Mouse (Mus musculus) hindbrain, embryonic 16.5 days (tissue): ENCODE measurements around the gene Celf6. TPM values are rescaled to one million over a fixed set of nuclear protein-coding genes. Genes with fewer than 3 reads are reported as not detected.

ENCODE experiments used
- ATAC-seq: fragments of 200-750 bp; cut with Nextera tagmentation; 2 replicates; pipeline ENCODE4 v1.8.0; 2017; ENCODE audit warnings: moderate TSS enrichment, moderate library complexity
- H3K27ac ChIP-seq: fragments of 300-500 bp; sonication (generic); 2 replicates; pipeline ENCODE4 v1.5.1; 2014; ENCODE audit warnings: low read depth, mild to moderate bottlenecking, control low read depth, low read length, moderate library complexity
- H3K27me3 ChIP-seq: fragments of 300-500 bp; sonication (generic); replicated peaks from 2 replicates; pipeline ENCODE4 v1.6.1; 2014; ENCODE audit warnings: low read length; ENCODE audit not compliant: control insufficient read depth, insufficient read depth
- H3K36me3 ChIP-seq: fragments of 300-500 bp; sonication (generic); 2 replicates; pipeline ENCODE4 v1.6.1; 2014; ENCODE audit warnings: mild to moderate bottlenecking, low read length, moderate library complexity, mixed read lengths; ENCODE audit not compliant: control insufficient read depth, insufficient read depth
- H3K4me1 ChIP-seq: fragments of 300-500 bp; sonication (generic); 2 replicates; pipeline ENCODE4 v1.6.1; 2014; ENCODE audit warnings: low read depth, low read length; ENCODE audit not compliant: control insufficient read depth, insufficient read depth
- H3K4me2 ChIP-seq: fragments of 300-500 bp; sonication (generic); 2 replicates; pipeline ENCODE4 v1.6.1; 2014; ENCODE audit warnings: mild to moderate bottlenecking, low read length, control low read depth, moderate library complexity
- H3K4me3 ChIP-seq: fragments of 300-500 bp; sonication (generic); 2 replicates; pipeline ENCODE4 v1.5.1; 2014; ENCODE audit warnings: mild to moderate bottlenecking, low read length, control low read depth, moderate library complexity
- H3K9ac ChIP-seq: fragments of 300-500 bp; sonication (generic); 2 replicates; pipeline ENCODE4 v1.6.1; 2014; ENCODE audit warnings: low read depth, mild to moderate bottlenecking, control low read depth, low read length, moderate library complexity
- H3K9me3 ChIP-seq: fragments of 300-500 bp; sonication (generic); 2 replicates; pipeline ENCODE4 v1.6.1; 2014; ENCODE audit warnings: mild to moderate bottlenecking, low read length, moderate library complexity; ENCODE audit not compliant: control insufficient read depth
- WGBS: fragments of 180-500 bp; shearing (Covaris S2); extraction: QIAGEN DNeasy Blood & Tissue Kit; methylation state at CpG from one replicate; pipeline ENCODE4 v1.1.7; 2014; 5-methylcytosine and 5-hydroxymethylcytosine counted together
- polyA plus RNA-seq: library from polyadenylated mRNA; unstranded; fragments of >200 nt; fragmentation: Nextera tagmentation; extraction: Ambion mirVana; gene quantifications from 2 replicates; pipeline ENCODE4 v1.2.1, GENCODE M21; 2015

Gene Celf6
- polyA plus RNA-seq, 1 experiment from 2014 or later: 52.6 TPM

DNA sequence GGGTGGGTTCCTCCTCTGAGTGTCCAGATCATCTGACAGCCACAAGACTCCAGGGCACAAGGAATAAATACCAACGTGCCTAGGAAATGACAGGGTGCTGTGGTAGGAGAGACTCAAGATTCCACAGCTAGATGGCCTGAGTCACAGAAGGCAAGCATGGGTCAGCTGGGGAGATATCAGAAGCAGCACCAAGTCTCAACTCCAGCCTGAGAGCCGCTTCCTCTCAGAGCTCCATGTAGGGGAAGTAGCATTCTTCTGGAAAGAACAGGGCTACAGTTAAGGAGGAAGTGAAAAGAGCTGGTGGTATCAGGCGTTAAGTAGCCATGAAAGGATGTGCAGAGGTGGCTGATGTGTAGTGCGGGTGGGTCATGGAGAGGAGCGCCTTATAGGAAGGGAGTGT, 33.0 kb upstream of the Celf6 start:
- peaks cover 10% of the 10 kb centered on the region for H3K4me1 ChIP-seq
- H3K9ac ChIP-seq: no peak overlapping the region
- no peak overlapping the region for H3K27ac ChIP-seq
- H3K4me3 ChIP-seq: no peak overlapping the region
- H3K9me3 ChIP-seq: no peaks in the 10 kb centered on the region
- ATAC-seq: no peak
- H3K36me3 ChIP-seq: no peaks in the 10 kb centered on the region
- H3K27me3 ChIP-seq: no peaks in the 10 kb centered on the region
- H3K4me2 ChIP-seq: no peak overlapping the region
- WGBS: 91% methylated on average over 5 of the region's 5 CpGs

DNA sequence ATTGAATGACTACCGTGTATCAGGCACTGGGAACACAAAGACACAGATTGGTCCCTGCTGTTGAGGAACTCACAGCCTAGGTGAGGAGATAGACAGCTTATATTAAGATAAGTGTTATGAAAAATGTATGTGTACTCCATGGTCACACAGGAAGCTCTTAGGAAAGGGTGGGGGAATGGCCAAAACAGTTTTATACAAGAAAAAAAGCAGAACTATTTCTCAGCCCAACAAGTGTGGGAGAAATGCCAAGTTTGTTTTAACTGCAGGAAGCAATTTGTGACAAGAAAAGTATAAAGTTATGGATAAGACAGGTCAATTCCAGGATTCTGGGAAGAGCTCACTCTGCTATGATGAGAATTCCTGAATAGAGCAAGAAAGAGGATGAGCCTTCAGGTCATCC, 29.8 kb upstream of the Celf6 start:
- H3K27ac ChIP-seq: no peak overlapping the region
- no peak overlapping the region for H3K4me3 ChIP-seq
- H3K4me2 ChIP-seq: no peak overlapping the region
- 88% methylated on average over 1 of the region's 1 CpGs for WGBS
- no peaks in the 10 kb centered on the region for H3K9me3 ChIP-seq
- no peaks in the 10 kb centered on the region for H3K4me1 ChIP-seq
- ATAC-seq: no peak
- no peak overlapping the region for H3K9ac ChIP-seq
- no peaks in the 10 kb centered on the region for H3K36me3 ChIP-seq
- H3K27me3 ChIP-seq: no peaks in the 10 kb centered on the region

DNA sequence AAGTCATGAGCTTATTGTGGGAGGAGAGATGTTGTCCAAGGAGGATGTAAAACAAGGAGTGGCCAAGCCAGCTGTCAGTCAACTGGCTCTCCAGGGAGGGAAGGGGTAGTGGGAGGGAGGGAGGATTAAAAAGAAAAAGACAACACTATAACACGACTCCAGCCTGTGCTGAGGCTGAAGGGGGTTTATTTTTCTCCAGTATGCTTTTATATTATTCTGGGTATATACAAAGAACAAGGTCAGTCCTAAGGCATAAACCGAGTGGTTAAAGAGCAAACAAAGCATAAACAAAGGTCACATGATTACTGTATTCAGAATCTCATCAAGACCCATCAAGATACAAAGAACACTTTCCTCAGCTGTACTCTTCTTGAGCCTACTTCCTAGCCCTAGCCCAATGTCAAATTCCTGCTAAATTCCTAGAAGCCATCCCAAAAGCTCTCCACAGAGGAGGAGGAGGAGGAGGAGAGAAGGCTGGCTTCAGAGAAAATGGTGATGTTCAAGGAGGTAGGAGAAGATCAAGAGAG, 28.7 kb upstream of the Celf6 start:
- H3K9me3 ChIP-seq: no peaks in the 10 kb centered on the region
- no peak overlapping the region for H3K9ac ChIP-seq
- no peak overlapping the region for H3K4me3 ChIP-seq
- H3K27ac ChIP-seq: no peak overlapping the region
- no peaks in the 10 kb centered on the region for H3K36me3 ChIP-seq
- no peaks in the 10 kb centered on the region for H3K27me3 ChIP-seq
- WGBS: 68% methylated on average over 2 of the region's 2 CpGs
- H3K4me2 ChIP-seq: no peak overlapping the region
- no peak for ATAC-seq
- no peaks in the 10 kb centered on the region for H3K4me1 ChIP-seq

DNA sequence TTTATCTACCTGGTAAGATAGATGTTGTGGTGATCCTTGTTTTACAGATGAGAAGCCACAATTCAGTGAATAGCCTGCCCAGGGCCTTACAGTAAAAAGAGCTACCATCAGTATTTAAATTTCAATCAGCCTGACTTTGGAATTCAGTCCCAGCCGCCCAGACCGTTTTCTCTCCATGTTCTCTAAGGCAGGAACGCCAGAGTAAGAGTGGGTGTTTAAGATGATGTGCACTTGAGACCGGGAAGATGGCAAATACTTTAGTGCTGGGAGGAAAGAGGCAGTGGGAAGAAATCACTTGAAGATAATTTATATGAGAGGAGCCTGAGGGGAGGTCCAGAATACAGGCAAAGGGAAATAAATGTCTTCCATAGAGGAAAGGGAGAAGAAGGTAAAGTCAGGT, 27.6 kb upstream of the Celf6 start:
- no peaks in the 10 kb centered on the region for H3K9me3 ChIP-seq
- no peak overlapping the region for H3K4me3 ChIP-seq
- ATAC-seq: no peak
- H3K27ac ChIP-seq: no peak overlapping the region
- H3K4me1 ChIP-seq: no peaks in the 10 kb centered on the region
- no peaks in the 10 kb centered on the region for H3K36me3 ChIP-seq
- WGBS: 81% methylated on average over 4 of the region's 4 CpGs
- no peak overlapping the region for H3K9ac ChIP-seq
- no peak overlapping the region for H3K4me2 ChIP-seq
- no peaks in the 10 kb centered on the region for H3K27me3 ChIP-seq

DNA sequence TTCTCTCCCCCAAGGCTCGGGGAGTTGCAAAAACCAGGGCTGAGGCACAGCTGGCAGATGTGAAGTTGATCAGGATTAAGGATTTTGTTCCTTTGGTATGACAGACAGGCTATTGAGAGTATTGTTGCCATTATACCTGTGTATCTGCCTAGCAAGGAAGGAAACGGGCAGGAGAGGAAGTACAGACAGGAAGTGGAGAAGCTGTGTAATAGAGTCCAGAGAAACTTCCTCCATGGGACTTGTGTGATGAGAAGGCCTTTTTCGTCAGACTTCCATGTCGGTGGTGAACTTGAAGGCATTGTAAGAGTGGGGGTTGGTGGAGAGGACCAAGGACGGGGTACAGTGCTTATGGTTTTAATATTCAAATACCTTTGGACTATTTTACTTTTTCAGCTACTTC, 26.7 kb upstream of the Celf6 start:
- Histone ChIP-seq H3K27ac (no peak overlapping the region), H3K9me3 (no peaks in the 10 kb centered on the region), H3K4me2 (no peak overlapping the region), H3K27me3 (no peaks in the 10 kb centered on the region), H3K36me3 (no peaks in the 10 kb centered on the region), H3K9ac (no peak overlapping the region), H3K4me1 (no peaks in the 10 kb centered on the region), H3K4me3 (no peak overlapping the region)
- WGBS: 87% methylated on average over 5 of the region's 5 CpGs
- no peak for ATAC-seq

DNA sequence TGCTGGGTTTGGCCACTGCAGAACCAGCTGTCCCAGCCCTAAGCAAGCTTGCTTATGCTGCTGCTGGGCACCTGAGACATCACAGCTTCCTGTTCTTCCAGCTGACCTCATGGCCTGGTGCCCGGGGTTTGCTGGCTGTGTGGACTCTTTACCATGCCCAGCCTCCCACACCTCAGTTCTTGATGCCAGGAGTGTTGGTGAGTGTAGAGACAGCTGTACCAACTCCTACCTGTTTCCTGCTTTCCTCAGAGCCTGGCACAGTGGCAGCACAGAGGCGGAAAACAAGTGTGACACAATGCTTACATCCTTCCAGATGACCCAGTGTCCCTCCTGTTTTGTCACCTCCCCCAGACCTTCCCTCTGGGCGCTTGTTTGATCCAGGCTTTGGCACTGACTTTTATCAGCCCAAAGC, 26.1 kb upstream of the Celf6 start:
- no peak for ATAC-seq
- WGBS: 82% methylated on average over 2 of the region's 3 CpGs
- Histone ChIP-seq H3K27ac (no peak overlapping the region), H3K4me2 (no peak overlapping the region), H3K9me3 (no peaks in the 10 kb centered on the region), H3K4me1 (no peaks in the 10 kb centered on the region), H3K4me3 (no peak overlapping the region), H3K27me3 (no peaks in the 10 kb centered on the region), H3K9ac (no peak overlapping the region), H3K36me3 (no peaks in the 10 kb centered on the region)

DNA sequence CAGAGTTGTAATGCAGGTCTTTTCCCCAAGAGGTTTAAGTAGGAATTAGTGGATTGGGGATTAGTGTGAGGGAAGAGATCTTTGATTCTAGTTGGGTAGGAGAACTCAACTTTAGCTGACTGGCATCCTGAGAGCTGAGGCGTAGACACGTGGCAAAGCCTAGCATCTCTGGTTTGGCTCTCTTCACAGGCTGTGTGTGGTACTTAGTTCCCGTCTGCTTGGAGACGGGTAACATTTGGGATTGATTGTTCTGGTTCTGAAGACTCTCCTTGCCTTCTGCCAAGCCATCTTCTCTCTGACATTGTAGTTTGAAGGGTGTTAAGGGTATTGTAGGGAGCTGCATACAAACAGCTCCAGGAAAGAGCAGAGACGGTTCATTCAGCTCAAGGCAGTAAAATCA, 25.1 kb upstream of the Celf6 start:
- H3K27ac ChIP-seq: no peak overlapping the region
- no peak overlapping the region for H3K4me2 ChIP-seq
- H3K4me1 ChIP-seq: no peaks in the 10 kb centered on the region
- H3K9ac ChIP-seq: no peak overlapping the region
- no peak overlapping the region for H3K4me3 ChIP-seq
- no peaks in the 10 kb centered on the region for H3K27me3 ChIP-seq
- no peaks in the 10 kb centered on the region for H3K9me3 ChIP-seq
- WGBS: 87% methylated on average over 5 of the region's 5 CpGs
- no peaks in the 10 kb centered on the region; the same call in 1 of the 2 replicates for H3K36me3 ChIP-seq
- no peak for ATAC-seq

DNA sequence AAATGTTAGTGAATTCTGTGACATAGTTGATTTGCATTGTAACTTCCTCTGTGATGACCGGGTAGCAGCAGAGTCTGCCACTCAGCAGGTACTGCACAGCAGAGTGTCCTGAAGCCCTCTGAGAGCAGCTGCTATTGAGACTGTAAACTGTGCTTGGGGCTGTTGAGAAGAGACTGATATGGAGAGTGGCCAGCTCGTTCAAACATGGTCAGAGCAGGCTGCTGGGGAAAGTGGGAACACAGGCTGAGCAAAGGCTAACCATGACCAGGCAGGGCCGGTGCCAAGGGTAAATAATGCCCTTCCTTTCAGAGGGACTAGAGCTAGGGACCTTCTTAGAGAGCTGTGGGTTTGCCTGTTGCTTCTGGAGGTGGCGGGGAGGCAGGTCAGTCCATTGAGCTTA, 24.0 kb upstream of the Celf6 start:
- no peak for ATAC-seq
- Histone ChIP-seq H3K9me3 (no peaks in the 10 kb centered on the region), H3K27me3 (no peaks in the 10 kb centered on the region), H3K27ac (no peak overlapping the region), H3K4me2 (no peak overlapping the region), H3K36me3 (peaks cover 2% of the 10 kb centered on the region; the same call in 1 of the 2 replicates), H3K4me3 (no peak overlapping the region), H3K9ac (no peak overlapping the region), H3K4me1 (no peaks in the 10 kb centered on the region)
- WGBS: 86% methylated on average over 4 of the region's 4 CpGs

DNA sequence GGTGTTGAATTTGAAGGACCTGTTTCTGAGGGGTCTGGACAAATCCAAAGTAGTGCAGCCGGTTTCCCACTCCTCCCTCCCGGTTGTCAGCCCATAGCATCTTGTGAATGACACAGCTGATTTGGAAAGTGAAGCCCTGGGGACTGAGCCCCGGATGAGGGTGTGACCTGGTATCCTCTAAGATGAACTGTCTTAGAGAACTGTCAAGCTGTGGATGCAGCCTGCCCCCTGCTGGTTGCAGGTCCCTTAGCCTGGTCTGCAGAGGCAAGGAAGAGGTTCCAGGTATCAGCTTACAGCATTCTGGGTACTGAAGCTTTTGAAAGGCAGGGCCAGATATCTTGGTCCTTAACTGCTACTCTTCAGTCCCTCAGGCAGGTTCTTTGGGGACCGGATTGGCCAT, 12.1 kb upstream of the Celf6 start:
- 30% methylated on average over 4 of the region's 4 CpGs for WGBS
- H3K27me3 ChIP-seq: no peaks in the 10 kb centered on the region
- H3K9me3 ChIP-seq: no peaks in the 10 kb centered on the region
- H3K9ac ChIP-seq: no peak overlapping the region
- no peak overlapping the region for H3K4me3 ChIP-seq
- H3K36me3 ChIP-seq: peaks cover 15% of the 10 kb centered on the region
- no peaks in the 10 kb centered on the region for H3K4me1 ChIP-seq
- no peak overlapping the region for H3K27ac ChIP-seq
- no peak for ATAC-seq
- H3K4me2 ChIP-seq: no peak overlapping the region

DNA sequence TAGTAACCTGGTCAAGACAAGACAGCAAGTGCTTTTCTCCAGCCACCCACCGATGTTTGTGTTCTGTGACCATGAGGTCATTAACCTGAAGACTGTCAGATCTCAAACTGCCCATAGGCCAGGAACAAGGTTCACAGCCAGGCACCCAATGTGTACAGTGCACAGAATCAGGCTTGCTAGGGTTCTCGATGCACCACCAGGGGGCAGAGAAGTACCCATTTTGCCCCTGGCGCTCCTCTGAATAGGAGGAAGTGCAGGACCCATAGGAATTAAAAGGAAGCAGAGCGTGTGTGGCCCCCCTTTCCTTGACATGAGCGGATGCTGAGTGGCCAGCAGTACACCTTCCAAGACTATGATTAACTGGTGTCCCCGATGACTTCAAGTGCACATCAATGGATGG, 10.6 kb upstream of the Celf6 start:
- no peak overlapping the region for H3K4me2 ChIP-seq
- no peaks in the 10 kb centered on the region for H3K4me1 ChIP-seq
- H3K27me3 ChIP-seq: no peaks in the 10 kb centered on the region
- no peak overlapping the region for H3K27ac ChIP-seq
- 33% methylated on average over 6 of the region's 6 CpGs for WGBS
- peak; percentile 61; the same call in 1 of the 2 replicates for ATAC-seq
- H3K9me3 ChIP-seq: no peaks in the 10 kb centered on the region
- peaks cover 15% of the 10 kb centered on the region for H3K36me3 ChIP-seq
- H3K9ac ChIP-seq: no peak overlapping the region
- H3K4me3 ChIP-seq: no peak overlapping the region
